Mouse (Mus musculus): ENCODE measurements around the gene Gm17651.

The Gm17651 gene

GRCm38 (mm10) chr3:97674644-97675110 is at the start of gene Gm17651:
Gm17651 (minus strand) TSS chr3:97674694.
- in situ Hi-C loops (cut with MboI; ENCODE audit: unreplicated experiment in 2 of 2): loop anchor here (5.0 to 25.0 kb wide), 3 partner anchors 208 to 640 kb away; no protein-coding TSS in a partner anchor

- in situ Hi-C loops (cut with MboI; ENCODE audit: unreplicated experiment in 2 of 2): no loop called here
Observed at GRCm38 (mm10) chr3:97719116-97719515, 44.6 kb upstream of the Gm17651 start.

GRCm38 (mm10) chr3:97715922-97716321 is 41.4 kb upstream of the Gm17651 start:
- in situ Hi-C loops (cut with MboI; ENCODE audit: unreplicated experiment in 2 of 2): no loop called here

- in situ Hi-C loops (cut with MboI; ENCODE audit: unreplicated experiment in 2 of 2): no loop called here
Observed at GRCm38 (mm10) chr3:97710881-97711280, 36.4 kb upstream of the Gm17651 start.

GRCm38 (mm10) chr3:97710134-97710533 is 35.6 kb upstream of the Gm17651 start:
- in situ Hi-C loops (cut with MboI; ENCODE audit: unreplicated experiment in 2 of 2): no loop called here

- in situ Hi-C loops (cut with MboI; ENCODE audit: unreplicated experiment in 2 of 2): no loop called here
Observed at GRCm38 (mm10) chr3:97706561-97706960, 32.1 kb upstream of the Gm17651 start.

GRCm38 (mm10) chr3:97705508-97705907 is 31.0 kb upstream of the Gm17651 start:
- in situ Hi-C loops (cut with MboI; ENCODE audit: unreplicated experiment in 2 of 2): no loop called here

GRCm38 (mm10) chr3:97702448-97703080 is 28.1 kb upstream of the Gm17651 start:
- in situ Hi-C loops (cut with MboI; ENCODE audit: unreplicated experiment in 2 of 2): no loop called here

GRCm38 (mm10) chr3:97701198-97701597 is 26.7 kb upstream of the Gm17651 start:
- in situ Hi-C loops (cut with MboI; ENCODE audit: unreplicated experiment in 2 of 2): no loop called here

- in situ Hi-C loops (cut with MboI; ENCODE audit: unreplicated experiment in 2 of 2): loop anchor here in 1 of 2 experiments (25.0 kb wide), 1 partner anchor 538 kb away; no protein-coding TSS in a partner anchor
Observed at GRCm38 (mm10) chr3:97699061-97699460, 24.6 kb upstream of the Gm17651 start.

- in situ Hi-C loops (cut with MboI; ENCODE audit: unreplicated experiment in 2 of 2): loop anchor here in 1 of 2 experiments (25.0 kb wide), 1 partner anchor 540 kb away; no protein-coding TSS in a partner anchor
Observed at GRCm38 (mm10) chr3:97697291-97697690, 22.8 kb upstream of the Gm17651 start.

GRCm38 (mm10) chr3:97696866-97697265 is 22.4 kb upstream of the Gm17651 start:
- in situ Hi-C loops (cut with MboI; ENCODE audit: unreplicated experiment in 2 of 2): loop anchor here in 1 of 2 experiments (25.0 kb wide), 1 partner anchor 540 kb away; no protein-coding TSS in a partner anchor

- in situ Hi-C loops (cut with MboI; ENCODE audit: unreplicated experiment in 2 of 2): loop anchor here in 1 of 2 experiments (25.0 kb wide), 1 partner anchor 543 kb away; no protein-coding TSS in a partner anchor
Observed at GRCm38 (mm10) chr3:97693806-97694205, 19.3 kb upstream of the Gm17651 start.

- in situ Hi-C loops (cut with MboI; ENCODE audit: unreplicated experiment in 2 of 2): loop anchor here in 1 of 2 experiments (25.0 kb wide), 1 partner anchor 546 kb away; no protein-coding TSS in a partner anchor
Observed at GRCm38 (mm10) chr3:97691443-97692017, 17.0 kb upstream of the Gm17651 start.

- in situ Hi-C loops (cut with MboI; ENCODE audit: unreplicated experiment in 2 of 2): loop anchor here in 1 of 2 experiments (25.0 kb wide), 1 partner anchor 547 kb away; no protein-coding TSS in a partner anchor
Observed at GRCm38 (mm10) chr3:97690590-97690989, 16.1 kb upstream of the Gm17651 start.

- in situ Hi-C loops (cut with MboI; ENCODE audit: unreplicated experiment in 2 of 2): loop anchor here in 1 of 2 experiments (10.0 to 25.0 kb wide), 2 partner anchors 548 to 1286 kb away; no protein-coding TSS in a partner anchor
Observed at GRCm38 (mm10) chr3:97689289-97689688, 14.8 kb upstream of the Gm17651 start.

- in situ Hi-C loops (cut with MboI; ENCODE audit: unreplicated experiment in 2 of 2): loop anchor here in 1 of 2 experiments (10.0 to 25.0 kb wide), 2 partner anchors 551 to 1288 kb away; no protein-coding TSS in a partner anchor
Observed at GRCm38 (mm10) chr3:97686372-97687117, 12.1 kb upstream of the Gm17651 start.

- in situ Hi-C loops (cut with MboI; ENCODE audit: unreplicated experiment in 2 of 2): loop anchor here (5.0 to 25.0 kb wide), 4 partner anchors 84 to 1291 kb away; no protein-coding TSS in a partner anchor
Observed at GRCm38 (mm10) chr3:97683560-97684195, 9.2 kb upstream of the Gm17651 start.

- in situ Hi-C loops (cut with MboI; ENCODE audit: unreplicated experiment in 2 of 2): loop anchor here (5.0 to 25.0 kb wide), 4 partner anchors 85 to 1292 kb away; no protein-coding TSS in a partner anchor
Observed at GRCm38 (mm10) chr3:97682576-97682975, 8.1 kb upstream of the Gm17651 start.

GRCm38 (mm10) chr3:97682159-97682502 is 7.6 kb upstream of the Gm17651 start:
- in situ Hi-C loops (cut with MboI; ENCODE audit: unreplicated experiment in 2 of 2): loop anchor here (5.0 to 25.0 kb wide), 4 partner anchors 85 to 1293 kb away; no protein-coding TSS in a partner anchor
